Mouse (Mus musculus) cortical plate, adult 2 months (tissue): ENCODE measurements around the gene Fscn2.

ENCODE experiments used
- CTCF ChIP-seq: fragments of 200-500 bp; IDR thresholded peaks from 2 replicates; pipeline ENCODE4 v1.5.1; 2011; ENCODE audit warnings: mild to moderate bottlenecking, control low read depth, low read length; ENCODE audit not compliant: insufficient read depth; ENCODE audit errors: extremely low read depth
- POLR2A ChIP-seq: fragments of 200-500 bp; IDR thresholded peaks from 2 replicates; pipeline ENCODE4 v1.6.1; 2011; ENCODE audit warnings: mild to moderate bottlenecking, low read length, control low read depth; ENCODE audit not compliant: insufficient read depth; ENCODE audit errors: extremely low read depth

- TF ChIP-seq POLR2A = no peak
- TF ChIP-seq CTCF = no peak
Observed at GRCm38 (mm10) chr11:120406445-120406844, 45.1 kb downstream of the Fscn2 start.
